Mouse (Mus musculus): ENCODE measurements around the gene Btbd19.

Btbd19 gene

GRCm38 (mm10) chr4:117110985-117111384 is 14.5 kb downstream of the Btbd19 start:
- DNase-seq: no peak

GRCm38 (mm10) chr4:117110249-117110648 is 15.3 kb downstream of the Btbd19 start:
- DNase-seq: peak; percentile 66

- DNase-seq: no peak
Measured at GRCm38 (mm10) chr4:117109330-117109729, 16.2 kb downstream of the Btbd19 start.

- DNase-seq: no peak
Measured at GRCm38 (mm10) chr4:117108524-117108849, 17.0 kb downstream of the Btbd19 start.

GRCm38 (mm10) chr4:117107813-117108523 is 17.6 kb downstream of the Btbd19 start:
- DNase-seq: no peak

GRCm38 (mm10) chr4:117105127-117105526 is 20.4 kb downstream of the Btbd19 start:
- DNase-seq: no peak

GRCm38 (mm10) chr4:117104672-117105071 is 20.9 kb downstream of the Btbd19 start:
- no peak for DNase-seq

- DNase-seq: peak; percentile 54
Measured at GRCm38 (mm10) chr4:117101218-117101617, 24.3 kb downstream of the Btbd19 start.

- DNase-seq: peak; percentile 46
Measured at GRCm38 (mm10) chr4:117100036-117100435, 25.5 kb downstream of the Btbd19 start.

- DNase-seq: no peak
Measured at GRCm38 (mm10) chr4:117098764-117099036, 26.8 kb downstream of the Btbd19 start.

GRCm38 (mm10) chr4:117097969-117098763 is 27.4 kb downstream of the Btbd19 start:
- no peak for DNase-seq

- DNase-seq: no peak
Measured at GRCm38 (mm10) chr4:117096666-117097065, 28.9 kb downstream of the Btbd19 start.

GRCm38 (mm10) chr4:117095551-117096452 is 29.7 kb downstream of the Btbd19 start, which contains the start of gene Ptch2:
TSS of gene Ptch2 (plus strand) at chr4:117096075.
- DNase-seq: peak; percentile 91

- DNase-seq: no peak
Measured at GRCm38 (mm10) chr4:117094626-117095361, 30.7 kb downstream of the Btbd19 start.

- no peak for DNase-seq
Measured at GRCm38 (mm10) chr4:117090586-117090985, 34.9 kb downstream of the Btbd19 start.

GRCm38 (mm10) chr4:117087948-117088640 is 37.4 kb downstream of the Btbd19 start:
- no peak for DNase-seq

- DNase-seq: no peak
Measured at GRCm38 (mm10) chr4:117071183-117071582, 54.3 kb downstream of the Btbd19 start.

- no peak for DNase-seq
Measured at GRCm38 (mm10) chr4:117070624-117071023, 54.9 kb downstream of the Btbd19 start.

GRCm38 (mm10) chr4:117069647-117070046 is 55.9 kb downstream of the Btbd19 start:
- DNase-seq: no peak
